Mouse (Mus musculus) cerebellum, adult 2 months (tissue): ENCODE results near the gene Ahcyl2. TPM values are rescaled to one million over a fixed set of nuclear protein-coding genes. Genes with fewer than 3 reads are reported as not detected.

ENCODE experiments used
- DNase-seq, 2 experiments: peaks; one replicate each; pipeline ENCODE4 v3.0.0; 2021
- H3K27ac ChIP-seq: fragments of 200-500 bp; 2 replicates; pipeline ENCODE4 v1.5.1; 2012; ENCODE audit warnings: low read length, control low read depth, inconsistent platforms; ENCODE audit not compliant: insufficient read depth
- H3K27me3 ChIP-seq: fragments of 200-500 bp; 2 replicates; pipeline ENCODE4 v1.6.1; 2012; ENCODE audit warnings: inconsistent platforms, mild to moderate bottlenecking, low read length, moderate library complexity; ENCODE audit not compliant: control insufficient read depth, insufficient read depth
- H3K4me1 ChIP-seq: fragments of 200-500 bp; 2 replicates; pipeline ENCODE4 v1.6.1; 2011; ENCODE audit warnings: low read length; ENCODE audit not compliant: control insufficient read depth, insufficient read depth
- H3K4me3 ChIP-seq: fragments of 200-500 bp; replicated peaks from 2 replicates; pipeline ENCODE3; 2011; ENCODE audit warnings: mild to moderate bottlenecking, low read depth, low read length, control low read depth; ENCODE audit not compliant: insufficient read depth
- CTCF ChIP-seq: fragments of 200-500 bp; IDR thresholded peaks from 2 replicates; pipeline ENCODE4 v1.5.1; 2011; ENCODE audit warnings: low read depth, mild to moderate bottlenecking, control low read depth, low read length, moderate library complexity, borderline replicate concordance; ENCODE audit not compliant: insufficient read depth
- POLR2A ChIP-seq: fragments of 200-500 bp; IDR thresholded peaks from 2 replicates; pipeline ENCODE4 v1.6.1; 2011; ENCODE audit warnings: low read length, control low read depth, borderline replicate concordance; ENCODE audit not compliant: insufficient read depth
- WGBS: fragments of 180-500 bp; shearing (Covaris S2); methylation state at CpG from one replicate; pipeline ENCODE4 v1.1.7; 2018; 5-methylcytosine and 5-hydroxymethylcytosine counted together
- polyA plus RNA-seq: library from polyadenylated mRNA; depleted of rRNA; stranded (reverse); fragments of >200 nt; gene quantifications from 2 replicates; pipeline ENCODE4 v1.2.3, GENCODE M21; 2012

Gene Ahcyl2
- polyA plus RNA-seq, 1 experiment: 123 TPM

GRCm38 (mm10) chr6:29784413-29785021 is 16.7 kb downstream of the Ahcyl2 start:
- TF ChIP-seq POLR2A (no peak), CTCF (no peak)
- no peaks in the 10 kb centered on the region for H3K4me1 ChIP-seq
- no peak for DNase-seq
- WGBS: 92% methylated on average over 3 of the region's 3 CpGs
- H3K27ac ChIP-seq: no peak overlapping the region
- H3K4me3 ChIP-seq: no peak overlapping the region
- no peaks in the 10 kb centered on the region for H3K27me3 ChIP-seq

GRCm38 (mm10) chr6:29785759-29786158 is 17.9 kb downstream of the Ahcyl2 start:
- 84% methylated on average over 5 of the region's 5 CpGs for WGBS
- TF ChIP-seq POLR2A: no peak
- TF ChIP-seq CTCF: no peak

DNA sequence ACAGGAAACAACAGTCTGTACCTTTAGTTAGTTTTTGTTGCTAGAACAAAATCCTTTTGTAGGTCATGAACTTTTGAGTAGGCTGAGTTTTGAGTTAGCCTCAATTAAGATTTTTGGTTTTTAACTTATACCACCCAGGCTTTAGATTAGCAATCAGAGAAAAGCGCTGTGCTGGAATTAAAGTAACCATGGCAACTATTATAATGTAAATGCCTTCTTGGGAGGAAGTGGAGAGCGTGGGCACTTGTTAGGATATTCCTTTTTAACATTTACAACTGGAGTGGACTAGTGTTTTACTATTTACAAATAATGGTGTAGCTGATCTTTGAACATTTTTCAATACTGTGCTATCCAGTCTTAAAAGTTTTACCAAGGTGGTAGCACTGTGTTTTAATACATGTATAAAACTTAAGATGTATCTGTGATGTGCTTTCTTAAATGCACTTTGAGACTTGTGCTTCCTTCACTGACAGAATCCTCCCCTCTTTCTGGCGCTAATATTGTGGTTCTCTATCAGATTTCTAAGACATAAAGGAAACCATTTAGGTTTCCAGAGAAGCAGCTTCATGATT is 21.1 kb downstream of the Ahcyl2 start:
- H3K4me3 ChIP-seq: no peak overlapping the region
- no peaks in the 10 kb centered on the region for H3K27me3 ChIP-seq
- TF ChIP-seq CTCF: no peak
- no peak for TF ChIP-seq POLR2A
- no peaks in the 10 kb centered on the region for H3K4me1 ChIP-seq
- no peak for DNase-seq
- no peak overlapping the region for H3K27ac ChIP-seq
- 73% methylated on average over 3 of the region's 3 CpGs for WGBS

More at GRCm38 (mm10) chr6:29785759-29786158, 17.9 kb downstream of the Ahcyl2 start:
- Histone ChIP-seq H3K27ac (no peak overlapping the region), H3K4me1 (no peaks in the 10 kb centered on the region), H3K4me3 (no peak overlapping the region), H3K27me3 (no peaks in the 10 kb centered on the region)
- no peak for DNase-seq

DNA sequence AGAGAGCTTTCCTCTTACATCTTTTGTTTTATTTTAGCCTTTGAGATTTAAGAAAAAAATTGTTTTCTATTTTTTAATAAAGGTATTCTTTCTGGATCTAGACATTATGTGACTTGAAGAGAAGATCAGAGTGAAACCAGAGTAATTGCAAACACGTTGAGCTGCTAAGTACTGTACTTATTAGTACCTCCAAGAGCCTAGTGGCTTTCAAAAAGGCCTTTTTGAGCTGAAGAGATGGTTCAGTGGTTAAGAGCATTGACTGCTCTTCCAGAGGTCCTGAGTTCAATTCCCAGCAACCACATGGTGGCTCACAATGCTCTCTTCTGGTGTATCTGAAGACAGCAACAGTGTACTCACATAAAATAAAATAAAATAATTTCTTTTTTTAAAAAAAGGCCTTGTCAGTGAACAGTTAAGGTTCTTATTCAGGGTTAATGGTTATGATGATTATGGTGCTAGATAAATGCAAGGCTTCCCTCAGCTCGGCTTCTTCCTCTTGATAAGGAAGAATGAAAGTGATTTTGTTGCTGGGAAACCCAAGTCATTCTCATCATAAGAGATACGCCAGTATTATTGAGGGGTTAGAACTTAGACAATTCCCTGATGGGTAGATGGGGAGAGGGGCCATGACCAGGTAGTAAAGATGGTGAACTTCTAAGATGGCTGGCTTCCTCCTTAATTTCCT is 22.3 kb downstream of the Ahcyl2 start:
- 92% methylated on average over 3 of the region's 3 CpGs for WGBS

DNA sequence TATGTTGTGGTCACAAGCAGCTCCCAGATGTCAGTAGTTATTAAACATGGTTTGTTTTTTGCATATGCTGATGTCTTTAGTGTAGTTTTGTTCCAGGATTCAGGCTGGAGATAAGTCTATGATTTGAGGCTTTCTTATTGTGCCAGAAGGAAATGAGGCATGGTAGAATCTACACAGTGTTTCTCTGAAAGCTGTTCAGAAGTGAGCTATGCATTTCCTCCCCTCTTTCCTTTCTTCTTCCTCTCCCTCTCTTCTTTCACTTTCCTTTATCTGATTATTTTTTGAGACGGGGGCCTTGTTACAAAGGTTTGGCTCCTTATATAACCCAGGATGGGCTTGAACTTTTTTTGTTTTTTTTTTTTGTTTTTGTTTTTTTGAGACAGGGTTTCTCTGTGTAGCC is 25.7 kb downstream of the Ahcyl2 start:
- TF ChIP-seq CTCF (no peak), POLR2A (no peak)
- no peaks in the 10 kb centered on the region for H3K27me3 ChIP-seq
- no peaks in the 10 kb centered on the region for H3K4me1 ChIP-seq
- H3K27ac ChIP-seq: no peak overlapping the region
- WGBS: 88% methylated on average over 1 of the region's 1 CpGs
- H3K4me3 ChIP-seq: no peak overlapping the region
- DNase-seq: no peak

More for the DNA sequence above, 22.3 kb downstream of the Ahcyl2 start:
- H3K27ac ChIP-seq: no peak overlapping the region
- no peak for DNase-seq
- H3K4me3 ChIP-seq: no peak overlapping the region
- no peaks in the 10 kb centered on the region for H3K4me1 ChIP-seq
- TF ChIP-seq POLR2A: no peak
- TF ChIP-seq CTCF: no peak
- no peaks in the 10 kb centered on the region for H3K27me3 ChIP-seq

GRCm38 (mm10) chr6:29794582-29794981 is 26.8 kb downstream of the Ahcyl2 start:
- TF ChIP-seq CTCF (no peak), POLR2A (no peak)
- WGBS: 91% methylated on average over 6 of the region's 6 CpGs
- DNase-seq: no peak

GRCm38 (mm10) chr6:29802979-29803378 is 35.2 kb downstream of the Ahcyl2 start:
- 90% methylated on average over 1 of the region's 1 CpGs for WGBS
- Histone ChIP-seq H3K27me3 (no peaks in the 10 kb centered on the region), H3K4me1 (no peaks in the 10 kb centered on the region), H3K27ac (no peak overlapping the region), H3K4me3 (no peak overlapping the region)
- no peak for DNase-seq
- TF ChIP-seq POLR2A (no peak), CTCF (no peak)

More at GRCm38 (mm10) chr6:29794582-29794981, 26.8 kb downstream of the Ahcyl2 start:
- Histone ChIP-seq H3K27me3 (no peaks in the 10 kb centered on the region), H3K4me3 (no peak overlapping the region), H3K27ac (no peak overlapping the region), H3K4me1 (no peaks in the 10 kb centered on the region)

DNA sequence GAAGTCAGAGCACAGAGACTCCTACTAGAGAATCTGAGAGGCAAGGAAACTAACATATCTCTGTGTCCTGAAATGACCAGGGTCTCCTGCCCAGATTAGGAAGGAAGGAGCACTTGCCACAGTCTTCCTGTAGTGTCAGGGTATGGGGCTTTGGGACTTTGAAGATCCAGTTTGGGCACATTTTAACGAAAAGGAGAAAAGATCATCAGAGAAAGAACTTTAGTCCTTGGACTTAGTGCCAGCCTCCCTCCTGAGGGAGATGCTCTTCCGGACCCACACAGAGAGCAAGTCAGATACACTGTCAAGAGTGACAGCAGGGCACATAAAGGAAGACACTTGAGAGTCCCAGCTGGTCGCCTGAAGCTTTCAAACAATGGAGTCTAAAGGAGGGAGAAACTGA is 36.2 kb downstream of the Ahcyl2 start:
- no peak for TF ChIP-seq POLR2A
- no peak for TF ChIP-seq CTCF
- Histone ChIP-seq H3K4me1 (no peaks in the 10 kb centered on the region), H3K27ac (no peak overlapping the region), H3K4me3 (no peak overlapping the region), H3K27me3 (no peaks in the 10 kb centered on the region)
- WGBS: 21% methylated on average over 3 of the region's 3 CpGs
- DNase-seq: no peak
